Mouse (Mus musculus) G1E-ER4 (cell line): Measurements from ENCODE around the gene Dchs2. TPM values are rescaled to one million over a fixed set of nuclear protein-coding genes. Genes with fewer than 3 reads are reported as not detected.

Experiments
- GATA1 ChIP-seq: IDR thresholded peaks from one replicate; pipeline ENCODE4 v1.8.0; 2012; ENCODE audit warnings: low read length, inconsistent platforms
- polyA plus RNA-seq: library from polyadenylated mRNA; stranded (reverse); fragments of >175 nt; gene quantifications from 2 replicates; pipeline ENCODE4 v1.2.3, GENCODE M21; 2012

Gene Dchs2
- polyA plus RNA-seq, 1 experiment = not detected

DNA sequence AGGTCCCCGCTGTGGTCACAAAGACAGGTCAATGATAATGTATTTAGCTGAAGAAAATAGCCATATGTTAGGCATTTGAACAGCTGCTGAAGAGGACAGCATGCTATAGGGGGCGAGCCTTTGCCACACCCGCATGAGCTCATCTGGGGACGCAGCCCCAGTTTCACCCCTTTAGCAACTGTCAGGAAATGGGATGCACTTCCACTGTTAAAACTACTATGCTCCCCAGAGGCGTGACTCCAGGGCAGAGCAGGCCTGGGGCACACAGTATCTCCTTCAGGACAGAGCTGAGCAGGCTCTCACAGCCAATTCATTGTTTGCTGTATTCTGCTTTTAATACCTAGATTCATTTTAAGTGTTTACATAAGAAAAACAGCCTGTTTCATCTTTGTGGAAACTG is 84.2 kb downstream of the Dchs2 start:
- no peak for TF ChIP-seq GATA1

DNA sequence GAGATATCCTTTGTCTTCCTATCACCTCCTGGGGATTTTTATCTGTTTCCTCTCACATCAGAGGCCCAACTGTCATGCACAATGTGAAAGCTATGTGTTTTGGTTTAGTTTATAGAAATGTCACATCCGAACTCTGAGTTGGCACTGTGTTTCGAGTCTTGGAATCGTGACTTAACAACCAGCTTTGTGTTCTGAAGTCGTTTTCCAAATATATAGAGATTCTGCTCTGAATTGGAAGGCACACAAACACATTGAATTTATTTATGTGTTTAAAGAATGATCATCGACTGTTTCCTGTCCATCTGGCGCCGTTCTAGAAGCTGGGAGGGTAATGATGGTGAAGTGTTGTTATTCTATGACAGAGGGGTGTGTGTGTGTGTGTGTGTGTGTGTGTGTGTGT is 84.8 kb downstream of the Dchs2 start:
- no peak for TF ChIP-seq GATA1

DNA sequence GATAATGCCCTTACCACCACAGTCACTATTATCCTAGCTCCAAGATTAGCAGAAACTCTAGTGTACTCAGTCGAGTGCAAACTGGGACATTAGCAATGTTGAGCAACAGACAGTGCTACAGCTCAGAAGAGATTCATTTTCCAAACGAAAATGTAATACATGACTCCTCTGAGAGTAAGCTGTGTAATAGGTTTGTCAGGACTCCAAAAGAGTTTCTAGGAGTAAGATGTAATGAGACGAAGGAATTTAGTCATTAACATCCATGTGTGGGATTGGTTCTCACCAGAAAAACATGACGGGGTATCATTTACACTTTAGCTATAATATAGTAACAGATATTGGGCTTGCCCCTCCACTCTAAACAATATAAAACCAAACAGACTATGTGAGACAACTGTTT is 90.3 kb downstream of the Dchs2 start:
- no peak for TF ChIP-seq GATA1

DNA sequence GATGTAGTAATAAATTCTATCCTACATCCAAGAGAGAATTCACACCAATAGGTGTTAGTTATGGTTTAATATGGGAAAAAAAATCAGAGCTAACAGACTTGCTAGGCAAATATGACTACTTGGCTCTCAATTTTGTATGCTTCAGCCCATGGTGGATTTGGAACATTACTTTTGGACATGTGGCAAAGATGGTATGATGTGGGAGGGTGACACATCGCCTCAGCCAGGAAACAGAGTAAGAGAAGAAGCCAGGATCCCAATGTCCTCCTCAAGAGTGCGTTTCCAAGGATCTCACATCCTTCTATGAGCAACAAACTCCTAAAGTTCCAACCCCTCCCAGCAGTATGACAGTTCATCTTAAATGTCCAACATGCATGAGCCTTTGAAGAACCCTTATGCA is 92.4 kb downstream of the Dchs2 start:
- no peak for TF ChIP-seq GATA1

DNA sequence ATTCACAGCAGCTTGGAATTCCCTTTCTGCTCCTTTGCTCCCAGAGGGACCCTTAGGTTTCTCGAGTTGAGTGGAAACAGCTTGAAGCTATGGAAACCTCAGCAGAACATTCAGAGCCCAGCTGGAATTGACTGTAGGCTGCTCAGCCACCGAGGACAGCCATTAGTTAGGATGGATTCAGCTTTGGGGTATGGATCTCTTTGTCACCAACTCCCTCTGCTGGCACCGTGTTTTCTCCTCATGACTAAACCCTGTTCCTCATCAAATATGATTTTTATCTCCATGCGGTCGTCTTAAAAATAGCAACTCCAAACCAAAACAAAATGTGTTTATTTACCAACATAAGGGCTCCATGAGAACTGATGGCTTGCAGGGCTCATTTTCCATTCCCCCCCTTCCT is 94.4 kb downstream of the Dchs2 start:
- TF ChIP-seq GATA1 = no peak

DNA sequence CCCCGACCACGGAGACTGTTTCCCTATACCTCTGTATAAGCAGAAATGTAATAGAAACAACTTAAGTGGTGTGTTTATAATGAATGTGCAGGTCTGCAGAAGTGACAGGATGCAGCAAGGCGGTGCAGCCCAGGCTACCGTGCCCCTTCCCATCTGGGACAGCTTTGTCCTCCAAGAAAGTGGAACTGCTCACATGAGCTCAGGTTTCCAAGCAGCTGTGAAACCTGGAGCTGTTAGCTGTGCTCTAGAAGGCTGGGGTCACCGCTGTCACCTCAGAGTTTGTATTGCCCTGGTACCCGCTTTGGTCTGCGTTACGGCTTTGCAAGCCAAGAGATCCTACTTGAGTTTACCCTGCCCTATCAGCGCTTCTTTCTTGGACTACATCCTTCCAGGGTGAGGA is 100.6 kb downstream of the Dchs2 start:
- no peak for TF ChIP-seq GATA1

DNA sequence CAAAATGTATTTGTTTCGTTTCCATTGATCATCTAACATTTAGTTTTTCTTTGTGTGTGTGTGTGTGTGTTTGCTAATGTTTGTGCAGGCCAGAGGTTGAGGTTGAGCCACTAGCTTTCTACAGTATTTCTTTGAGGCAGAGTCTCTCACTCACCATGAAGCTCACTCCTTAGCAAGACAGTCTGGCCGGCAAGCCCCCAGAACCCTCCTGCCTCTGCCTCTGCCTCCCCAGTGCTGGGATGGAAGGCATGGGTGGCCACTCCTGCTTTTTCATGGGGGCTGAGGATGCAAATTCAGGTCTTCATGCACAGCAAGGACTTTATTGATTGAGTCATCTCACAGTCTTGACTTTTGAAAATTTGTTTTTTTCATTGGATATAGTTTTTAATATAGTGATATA is 102.6 kb downstream of the Dchs2 start:
- TF ChIP-seq GATA1 = no peak

DNA sequence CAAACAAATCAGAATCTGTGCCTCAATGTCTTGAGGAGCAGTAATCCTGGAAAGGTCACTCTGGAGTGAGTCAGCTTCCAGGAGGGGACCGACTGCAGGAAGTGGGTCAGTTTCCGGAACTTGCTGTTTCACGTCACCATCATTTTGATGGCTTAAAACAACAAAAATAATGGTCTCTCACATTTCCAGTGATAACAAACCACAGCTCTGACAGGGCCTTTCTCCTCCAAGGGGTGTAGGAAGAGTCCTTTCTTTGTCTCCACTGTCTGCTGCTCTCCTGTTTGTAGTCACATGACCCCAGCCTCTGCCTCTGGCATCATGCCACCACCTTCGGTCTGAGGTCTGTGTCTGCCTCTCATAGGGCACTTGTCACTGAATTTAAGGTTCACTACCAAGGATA is 106.7 kb downstream of the Dchs2 start:
- no peak for TF ChIP-seq GATA1

DNA sequence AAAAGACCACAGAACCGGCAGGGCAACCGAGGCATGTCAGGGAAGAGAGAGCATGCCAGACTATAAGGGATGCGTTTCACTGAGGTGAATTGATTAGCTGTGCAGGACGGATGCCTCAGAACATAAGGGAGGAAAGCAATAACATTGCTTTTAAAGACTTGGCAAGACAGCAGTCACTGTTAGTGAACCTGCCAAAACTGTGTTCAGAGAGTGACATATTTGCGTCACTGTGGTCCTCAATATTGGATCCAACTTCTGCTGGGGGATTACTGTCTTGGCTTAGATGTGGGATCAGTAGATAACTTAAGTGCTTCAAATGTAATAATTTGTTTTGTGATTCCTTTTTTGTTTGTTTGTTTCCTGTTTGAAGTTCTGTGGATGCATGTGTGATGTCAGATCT is 107.3 kb downstream of the Dchs2 start:
- TF ChIP-seq GATA1 = no peak

DNA sequence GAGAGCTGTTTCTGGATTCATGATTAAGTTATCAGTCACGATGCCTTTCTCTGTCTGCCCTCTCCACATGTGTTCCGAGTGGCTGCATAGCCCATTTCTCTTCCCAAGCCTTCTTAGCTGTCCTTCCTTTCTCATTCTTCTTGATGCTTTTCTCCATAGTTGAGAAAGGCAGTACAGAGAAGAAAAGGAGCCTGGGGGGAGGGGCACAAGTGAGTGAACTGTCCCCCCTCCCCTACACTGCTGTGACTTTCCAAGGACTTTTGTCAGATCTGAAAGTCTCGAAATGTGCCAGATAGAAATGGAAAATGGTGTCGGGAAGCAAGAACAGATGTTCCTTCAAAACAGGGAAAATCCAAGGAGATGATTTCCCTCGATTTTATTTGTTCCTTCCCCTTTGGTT is 118.8 kb downstream of the Dchs2 start:
- no peak for TF ChIP-seq GATA1

DNA sequence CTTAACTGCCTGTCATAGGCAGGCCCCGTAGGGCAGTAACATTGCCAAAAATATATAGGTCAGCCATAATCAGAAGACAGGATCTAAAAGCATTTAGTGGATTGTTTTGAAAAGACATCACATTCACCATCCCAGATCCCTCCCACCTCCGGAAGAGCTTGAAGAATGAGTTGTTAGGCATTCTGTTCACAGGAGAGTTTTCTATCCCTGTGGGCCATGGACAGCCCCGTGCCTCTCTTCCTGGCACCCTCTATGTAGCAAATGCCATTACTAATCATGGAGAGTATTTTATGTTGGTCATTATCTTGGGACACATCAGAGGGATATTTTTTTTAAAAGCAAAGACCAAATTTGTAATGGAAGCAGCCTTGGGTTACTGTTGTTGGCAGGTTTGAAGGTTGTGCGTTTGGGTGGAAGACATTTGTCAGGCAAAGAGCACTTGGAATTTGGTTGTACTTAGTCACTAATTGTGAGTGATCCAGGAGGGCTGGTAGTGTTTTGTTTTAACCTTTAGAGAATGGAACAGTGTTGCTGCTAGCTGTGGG is 122.3 kb downstream of the Dchs2 start:
- TF ChIP-seq GATA1 = no peak

DNA sequence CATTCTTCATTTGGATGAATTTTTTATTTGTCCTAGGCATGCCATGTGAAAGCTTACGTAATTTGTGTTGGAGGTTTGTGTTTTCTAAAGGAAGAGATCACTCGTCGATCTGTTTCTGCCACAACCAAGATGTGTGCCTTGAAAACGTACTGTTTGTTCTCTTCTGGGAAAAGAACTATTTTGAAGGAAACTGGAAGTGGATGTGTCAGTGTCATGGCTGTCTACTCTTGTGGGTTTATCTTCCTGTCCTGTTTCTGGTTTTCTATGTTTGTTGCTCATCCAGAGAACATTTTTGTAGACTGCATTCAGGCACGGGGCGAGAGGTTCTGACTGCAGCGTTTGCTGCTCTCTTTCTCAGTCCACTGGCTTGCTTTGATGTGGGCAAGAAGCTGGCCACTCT is 124.2 kb downstream of the Dchs2 start:
- TF ChIP-seq GATA1 = no peak

DNA sequence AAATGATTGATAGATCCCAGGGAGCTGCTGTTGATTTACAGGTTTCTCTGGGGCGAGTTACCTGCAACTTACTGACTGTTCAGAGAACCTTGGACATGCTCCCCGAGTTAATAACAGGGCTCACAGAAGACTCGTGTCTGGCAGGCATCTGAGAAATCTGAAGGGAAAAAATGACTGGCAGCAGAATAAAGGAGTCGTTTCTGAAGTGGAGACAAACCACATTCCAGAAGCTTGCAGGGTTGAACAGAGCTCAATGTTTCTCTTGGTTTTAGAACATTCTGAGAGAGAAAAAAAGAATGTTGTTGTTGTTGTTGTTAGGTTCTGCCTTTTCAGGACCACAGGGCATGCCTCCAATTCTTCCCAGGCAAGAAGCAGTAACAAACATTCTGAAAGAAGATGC is 131.7 kb downstream of the Dchs2 start:
- TF ChIP-seq GATA1 = no peak

DNA sequence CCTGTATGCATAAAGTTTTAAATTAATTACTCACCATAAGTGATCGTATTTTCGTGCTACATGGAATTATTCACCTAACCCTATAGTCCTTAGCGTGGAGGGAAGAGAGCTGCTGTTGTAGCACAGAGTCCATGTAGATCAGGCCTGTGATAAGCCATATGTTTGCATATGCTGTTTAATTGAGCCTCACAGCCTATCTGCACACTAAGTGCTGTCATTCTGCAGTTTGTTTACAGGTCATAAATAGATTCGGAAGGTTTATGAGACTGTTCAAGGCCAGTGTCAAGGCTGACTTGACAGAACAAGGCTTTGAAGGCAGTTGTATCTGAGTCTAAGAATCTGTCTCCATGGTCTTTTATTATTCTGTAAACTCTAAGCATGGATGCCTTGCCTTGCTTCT is 138.3 kb downstream of the Dchs2 start:
- no peak for TF ChIP-seq GATA1

DNA sequence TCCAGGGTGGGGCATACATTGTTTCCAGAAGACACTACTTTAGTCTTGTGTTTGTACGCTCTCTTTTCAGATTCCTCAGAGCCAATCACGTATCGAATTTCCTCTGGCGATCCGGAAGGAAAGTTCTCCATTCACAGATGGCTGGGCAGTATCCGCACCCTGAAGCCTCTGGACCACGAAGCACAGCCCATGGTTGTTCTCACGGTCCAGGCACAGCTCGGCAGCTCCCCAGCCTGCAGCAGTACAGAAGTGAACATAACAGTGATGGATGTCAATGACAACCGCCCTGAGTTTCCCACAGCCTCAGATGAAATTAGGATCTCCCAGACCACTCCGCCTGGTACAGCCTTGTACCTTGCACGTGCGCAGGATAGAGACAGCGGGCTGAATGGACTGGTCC is 142.5 kb downstream of the Dchs2 start:
- TF ChIP-seq GATA1 = no peak

DNA sequence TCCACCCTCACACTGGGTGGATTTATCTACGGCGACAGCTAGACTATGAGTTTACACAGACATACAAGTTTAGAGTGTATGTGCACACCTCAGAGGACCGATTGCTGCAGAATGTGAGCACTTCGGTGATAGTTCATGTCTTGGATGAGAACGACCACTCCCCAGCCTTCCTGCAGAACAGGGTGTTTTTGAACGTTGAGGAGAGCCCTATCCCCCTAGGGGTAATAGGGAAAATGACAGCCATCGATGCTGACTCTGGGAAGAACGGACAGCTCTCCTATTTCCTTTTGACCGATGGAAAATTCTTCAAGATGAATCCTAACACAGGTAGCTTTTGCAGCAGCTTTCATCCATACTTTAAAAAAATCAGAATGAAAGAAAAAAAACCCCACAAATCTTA is 143.2 kb downstream of the Dchs2 start:
- no peak for TF ChIP-seq GATA1

DNA sequence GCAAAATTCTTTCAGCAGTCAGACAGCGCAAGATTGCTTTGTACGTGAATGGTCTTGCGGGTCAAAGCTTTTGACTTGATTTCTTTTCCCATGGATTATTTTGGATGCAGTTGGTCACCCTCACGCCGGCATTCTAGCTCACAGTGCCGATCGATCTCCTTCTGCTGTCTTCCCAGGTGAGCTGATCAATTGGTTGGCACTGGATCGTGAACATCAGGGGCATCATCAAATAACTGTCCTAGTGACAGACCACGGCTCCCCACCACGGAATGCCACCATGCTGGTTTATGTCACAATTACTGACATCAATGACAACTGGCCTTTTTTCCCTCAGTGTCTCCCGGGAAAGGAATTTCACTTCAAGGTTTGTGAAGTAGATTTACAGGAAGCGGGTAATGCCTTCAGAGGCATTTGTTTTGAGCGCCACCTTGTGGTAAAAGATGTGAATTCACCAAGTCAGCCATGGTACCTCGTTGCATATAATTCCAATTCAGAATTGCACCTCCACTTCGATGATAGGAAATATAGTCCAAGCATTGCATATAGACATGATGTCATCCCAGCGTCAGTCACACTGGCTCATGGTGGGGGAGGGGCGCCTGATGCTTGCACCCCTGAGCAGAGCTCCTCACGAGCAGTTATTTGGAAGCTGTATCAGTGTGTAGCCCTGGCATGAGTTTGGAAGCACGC is 146.0 kb downstream of the Dchs2 start:
- no peak for TF ChIP-seq GATA1

DNA sequence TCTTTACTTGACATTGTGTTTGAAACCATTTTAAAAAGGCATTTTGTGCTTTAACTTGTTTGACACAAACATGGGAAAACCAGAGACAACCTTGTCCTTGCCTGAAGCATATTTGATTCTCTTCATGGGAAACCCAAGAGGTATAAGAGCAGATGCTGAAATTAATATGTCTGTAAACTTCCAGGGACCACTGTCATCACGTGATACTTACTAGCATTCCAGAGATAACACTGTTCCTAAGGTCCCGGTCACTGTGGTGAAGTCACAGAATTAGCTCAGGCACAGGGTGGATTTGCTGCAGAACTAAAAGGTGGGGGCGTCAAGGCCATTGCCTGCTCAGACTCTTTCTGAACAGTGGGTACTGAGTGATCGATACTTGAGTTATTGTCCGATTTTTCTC is 148.0 kb downstream of the Dchs2 start:
- no peak for TF ChIP-seq GATA1

DNA sequence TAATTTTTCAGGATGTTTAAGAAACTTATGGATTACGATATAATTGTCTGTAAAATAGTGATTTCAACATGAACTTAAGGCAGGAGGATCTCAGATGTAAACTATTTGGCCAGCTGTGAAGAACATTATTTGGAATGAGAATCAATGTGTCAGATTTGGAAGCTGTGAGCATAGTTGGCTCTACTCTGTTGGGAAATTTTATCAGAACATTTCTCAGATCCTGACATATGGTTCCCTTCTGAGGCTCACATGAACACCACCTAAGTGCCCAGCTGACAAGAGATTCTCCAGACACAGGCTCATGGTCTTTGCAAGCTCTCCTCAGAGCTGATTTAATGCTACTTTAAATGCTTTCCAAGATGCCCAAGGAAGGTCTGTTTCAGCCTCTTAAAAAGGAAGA is 156.1 kb downstream of the Dchs2 start:
- no peak for TF ChIP-seq GATA1
